Mouse (Mus musculus): ENCODE measurements around the gene Olfr1386. TPM values are rescaled to one million over a fixed set of nuclear protein-coding genes. Genes with fewer than 3 reads are reported as not detected.
"Not testable (repeated sequence)": the region's sequence is repeated elsewhere in the genome, so short reads cannot be mapped to it uniquely, and the experiment has no call there.

The Olfr1386 gene
- total and polyA plus RNA-seq, 3 experiments = 0.09 TPM; not detected in 2

DNA sequence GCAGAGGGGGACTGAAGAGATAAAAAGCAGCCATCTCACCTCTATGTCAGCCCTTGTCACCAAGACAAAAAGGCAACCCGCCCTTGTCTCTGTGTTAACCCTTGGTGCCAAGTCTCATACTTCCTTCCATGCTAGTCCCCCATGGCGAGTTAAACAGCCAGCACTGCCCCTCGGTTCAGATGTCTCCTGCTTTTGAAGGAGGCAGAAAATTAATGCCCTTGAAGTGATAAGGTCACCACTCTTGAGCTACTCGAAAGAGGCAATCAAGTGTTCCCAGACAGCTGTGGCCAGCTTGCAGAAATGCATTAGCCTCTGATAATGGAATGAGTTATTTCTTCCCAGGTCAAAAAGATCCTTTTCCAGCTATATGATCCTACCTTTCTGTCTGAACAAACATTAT is 21.1 kb downstream of the Olfr1386 start:
- H3K27me3 ChIP-seq (ENCODE audit: control insufficient read depth, insufficient read depth, low read length) = no peaks in the 10 kb centered on the region
- no peak for DNase-seq
- no peak overlapping the region for H3K27ac ChIP-seq
- intact Hi-C loops (cut with DNase I) = no loop called here
- H3K4me3 ChIP-seq = no peak overlapping the region
- WGBS = 49% methylated on average over 4 of the region's 4 CpGs
- H3K79me2 ChIP-seq (replicated peaks; ENCODE audit: control insufficient read depth, insufficient read depth, low read length) = no peaks in the 10 kb centered on the region
- H3K9ac ChIP-seq (ENCODE audit: low read depth, low read length) = no peak overlapping the region
- no peak for TF ChIP-seq EP300 (IDR thresholded peaks at IDR 0.05; ENCODE audit: insufficient read depth, low read depth, low read length)
- no peak for TF ChIP-seq CTCF (IDR thresholded peaks at IDR 0.05)
- no peak for TF ChIP-seq POLR2A (IDR thresholded peaks at IDR 0.05; ENCODE audit: insufficient read depth, low read depth, low read length)
- H3K4me1 ChIP-seq (ENCODE audit: control insufficient read depth, insufficient read depth, low read length) = no peaks in the 10 kb centered on the region
- H3K36me3 ChIP-seq (ENCODE audit: control insufficient read depth, insufficient read depth, low read length) = no peaks in the 10 kb centered on the region

DNA sequence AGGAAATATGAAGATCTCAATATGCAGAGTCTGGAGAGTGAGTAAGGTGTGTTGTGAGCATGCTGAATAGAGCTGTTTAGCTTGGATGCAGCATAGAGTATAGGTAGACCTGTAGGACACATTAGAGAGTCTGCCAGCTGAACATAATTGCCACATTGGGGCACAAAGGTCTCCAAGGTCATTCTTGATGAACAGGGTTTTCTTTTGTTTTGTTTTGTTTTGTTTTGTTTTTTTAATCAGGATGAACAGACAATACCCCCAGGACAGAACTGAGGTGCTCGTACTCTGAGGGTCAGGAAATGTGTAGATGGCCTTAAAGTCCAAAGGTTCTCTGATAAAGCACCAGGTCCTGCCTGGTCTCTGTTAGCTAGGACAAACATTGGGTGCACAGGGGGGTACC is 23.9 kb downstream of the Olfr1386 start, which contains the start of gene Olfr1385:
Olfr1385 (plus strand) TSS at position 301 of the 400 bp plus-strand sequence.
- H3K4me1 ChIP-seq (ENCODE audit: control insufficient read depth, insufficient read depth, low read length); H3K27me3 ChIP-seq (ENCODE audit: control insufficient read depth, insufficient read depth, low read length); DNase-seq; H3K79me2 ChIP-seq (replicated peaks; ENCODE audit: control insufficient read depth, insufficient read depth, low read length); H3K4me3 ChIP-seq; intact Hi-C loops (cut with DNase I); H3K9ac ChIP-seq (ENCODE audit: low read depth, low read length); H3K36me3 ChIP-seq (ENCODE audit: control insufficient read depth, insufficient read depth, low read length); H3K27ac ChIP-seq: not testable (repeated sequence)
- 63% methylated on average over 1 of the region's 1 CpGs for WGBS

DNA sequence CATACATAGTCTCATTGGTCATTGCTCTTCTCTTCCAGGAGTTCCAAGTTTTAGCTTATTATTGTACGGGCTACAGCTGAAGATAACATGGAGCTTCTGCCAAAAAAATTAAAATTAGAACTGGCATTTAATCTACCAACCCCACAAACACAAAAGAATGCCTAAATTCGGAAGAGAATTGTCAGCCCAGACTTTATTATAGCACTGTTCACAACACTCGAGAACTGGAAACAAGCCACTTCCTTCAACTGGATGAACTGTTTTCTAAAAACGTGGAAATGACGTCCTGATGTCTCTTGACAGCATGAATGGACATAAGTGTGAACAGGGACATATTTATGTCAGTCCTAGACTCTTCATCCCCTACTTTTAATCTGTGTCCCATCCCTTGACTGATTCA is 53.2 kb downstream of the Olfr1386 start:
- H3K4me1 ChIP-seq (ENCODE audit: control insufficient read depth, insufficient read depth, low read length) = no peaks in the 10 kb centered on the region
- H3K4me3 ChIP-seq = no peak overlapping the region
- no peak for DNase-seq
- TF ChIP-seq CTCF (IDR thresholded peaks at IDR 0.05) = no peak
- no peak for TF ChIP-seq EP300 (IDR thresholded peaks at IDR 0.05; ENCODE audit: insufficient read depth, low read depth, low read length)
- TF ChIP-seq POLR2A (IDR thresholded peaks at IDR 0.05; ENCODE audit: insufficient read depth, low read depth, low read length) = no peak
- no peak overlapping the region for H3K9ac ChIP-seq (ENCODE audit: low read depth, low read length)
- no peaks in the 10 kb centered on the region for H3K36me3 ChIP-seq (ENCODE audit: control insufficient read depth, insufficient read depth, low read length)
- H3K79me2 ChIP-seq (replicated peaks; ENCODE audit: control insufficient read depth, insufficient read depth, low read length) = no peaks in the 10 kb centered on the region
- H3K27me3 ChIP-seq (ENCODE audit: control insufficient read depth, insufficient read depth, low read length) = no peaks in the 10 kb centered on the region
- H3K27ac ChIP-seq = no peak overlapping the region
- WGBS = 34% methylated on average over 5 of the region's 5 CpGs
- intact Hi-C loops (cut with DNase I) = no loop called here

DNA sequence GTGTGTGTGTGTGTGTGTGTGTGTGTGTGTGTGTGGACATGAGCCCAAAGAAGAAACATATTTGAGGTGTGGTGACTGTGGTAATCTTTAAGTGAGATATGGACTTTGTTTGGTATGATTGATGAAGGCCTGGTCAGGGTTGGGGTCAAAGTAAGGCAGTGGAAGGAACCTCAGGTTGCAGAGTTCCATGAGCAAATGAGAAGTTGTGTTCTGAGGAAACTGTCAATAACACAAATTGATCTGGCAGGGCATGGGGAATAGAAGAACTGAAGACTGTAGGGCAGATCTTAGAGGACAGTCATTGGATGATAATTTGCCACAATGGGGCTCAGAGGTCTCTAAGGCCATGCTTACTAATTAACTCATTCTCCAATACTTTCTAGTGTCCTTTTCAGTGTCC is 54.5 kb downstream of the Olfr1386 start, which contains the start of gene Olfr1383:
Olfr1383 (plus strand) TSS at position 301 of the 400 bp plus-strand sequence.
- Histone ChIP-seq H3K9ac (ENCODE audit: low read depth, low read length) (no peak within 1 kb of the TSS), H3K4me3 (no peak within 1 kb of the TSS), H3K36me3 (ENCODE audit: control insufficient read depth, insufficient read depth, low read length) (no peaks in the 10 kb centered on the region), H3K27ac (no peak within 1 kb of the TSS), H3K79me2 (replicated peaks; ENCODE audit: control insufficient read depth, insufficient read depth, low read length) (no peaks in the 10 kb centered on the region), H3K27me3 (ENCODE audit: control insufficient read depth, insufficient read depth, low read length) (no peaks in the 10 kb centered on the region), H3K4me1 (ENCODE audit: control insufficient read depth, insufficient read depth, low read length) (no peaks in the 10 kb centered on the region)
- no peak for DNase-seq
- no peak for TF ChIP-seq CTCF (IDR thresholded peaks at IDR 0.05)
- no peak for TF ChIP-seq EP300 (IDR thresholded peaks at IDR 0.05; ENCODE audit: insufficient read depth, low read depth, low read length)
- TF ChIP-seq POLR2A (IDR thresholded peaks at IDR 0.05; ENCODE audit: insufficient read depth, low read depth, low read length) = no peak
- intact Hi-C loops (cut with DNase I) = no loop called here

Other genes with a start within 250 kb of the Olfr1386 start
- 10 to 100 TPM; 59.2 to 72.3 TPM for gene Mgat1, start 220.9 kb upstream of the Olfr1386 start, total RNA-seq (2021)
- gene Mgat1, start 220.9 kb upstream of the Olfr1386 start, polyA plus RNA-seq (2012; rRNA removed) = 74.4 and 86.4 TPM in 2 replicates
- under 1 TPM; 0.39 TPM for gene Olfr1393, start 186.7 kb upstream of the Olfr1386 start, total RNA-seq (2021)
- gene Olfr1393, start 186.7 kb upstream of the Olfr1386 start, polyA plus RNA-seq (2012; rRNA removed) = 1.8 and 2.1 TPM in 2 replicates
- not detected for gene Olfr1392, start 179.8 kb upstream of the Olfr1386 start, total RNA-seq (2021)
- gene Olfr1392, start 179.8 kb upstream of the Olfr1386 start, polyA plus RNA-seq (2012; rRNA removed) = 0.08 TPM in 1 of 2 replicates, not detected in the other
- not detected for gene Olfr10, start 160.3 kb upstream of the Olfr1386 start, total RNA-seq (2021)
- gene Olfr10, start 160.3 kb upstream of the Olfr1386 start, polyA plus RNA-seq (2012; rRNA removed) = not detected in 2 replicates
- gene Olfr1391, start 142.3 kb upstream of the Olfr1386 start, total RNA-seq (2021) = not detected
- gene Olfr1391, start 142.3 kb upstream of the Olfr1386 start, polyA plus RNA-seq (2012; rRNA removed) = not detected in 2 replicates
- not detected for gene Olfr1390, start 129.9 kb upstream of the Olfr1386 start, total RNA-seq (2021)
- gene Olfr1390, start 129.9 kb upstream of the Olfr1386 start, polyA plus RNA-seq (2012; rRNA removed) = not detected in 2 replicates
- gene Olfr1389, start 42.0 kb upstream of the Olfr1386 start, total RNA-seq (2021) = not detected
- not detected in 2 replicates for gene Olfr1389, start 42.0 kb upstream of the Olfr1386 start, polyA plus RNA-seq (2012; rRNA removed)
- not detected for gene Olfr1388, start 28.4 kb upstream of the Olfr1386 start, total RNA-seq (2021)
- 0.06 TPM in 1 of 2 replicates, not detected in the other for gene Olfr1388, start 28.4 kb upstream of the Olfr1386 start, polyA plus RNA-seq (2012; rRNA removed)
- gene Olfr1387, start 9.7 kb upstream of the Olfr1386 start, total RNA-seq (2021) = under 1 TPM in 1 of 2 experiments, not detected in 1; 0.07 TPM
- not detected in 2 replicates for gene Olfr1387, start 9.7 kb upstream of the Olfr1386 start, polyA plus RNA-seq (2012; rRNA removed)
- gene Olfr1385, start 24.0 kb downstream of the Olfr1386 start, total RNA-seq (2021) = not detected
- gene Olfr1385, start 24.0 kb downstream of the Olfr1386 start, polyA plus RNA-seq (2012; rRNA removed) = not detected in 2 replicates
- not detected for gene Olfr1384, start 41.7 kb downstream of the Olfr1386 start, total RNA-seq (2021)
- not detected in 2 replicates for gene Olfr1384, start 41.7 kb downstream of the Olfr1386 start, polyA plus RNA-seq (2012; rRNA removed)
- gene Olfr1383, start 54.6 kb downstream of the Olfr1386 start, total RNA-seq (2021) = under 1 TPM; 0.31 to 0.32 TPM
- not detected in 2 replicates for gene Olfr1383, start 54.6 kb downstream of the Olfr1386 start, polyA plus RNA-seq (2012; rRNA removed)
- not detected for gene Olfr1382, start 63.2 kb downstream of the Olfr1386 start, total RNA-seq (2021)
- not detected in 2 replicates for gene Olfr1382, start 63.2 kb downstream of the Olfr1386 start, polyA plus RNA-seq (2012; rRNA removed)
- gene Olfr1381, start 78.4 kb downstream of the Olfr1386 start, total RNA-seq (2021) = not detected
- gene Olfr1381, start 78.4 kb downstream of the Olfr1386 start, polyA plus RNA-seq (2012; rRNA removed) = not detected in 2 replicates
- gene Olfr1380, start 91.8 kb downstream of the Olfr1386 start, total RNA-seq (2021) = not detected
- gene Olfr1380, start 91.8 kb downstream of the Olfr1386 start, polyA plus RNA-seq (2012; rRNA removed) = not detected in 2 replicates
- gene Flt4, start 144.2 kb downstream of the Olfr1386 start, total RNA-seq (2021) = 10 to 100 TPM; 11.8 to 12.2 TPM
- gene Flt4, start 144.2 kb downstream of the Olfr1386 start, polyA plus RNA-seq (2012; rRNA removed) = 9.3 and 12.7 TPM in 2 replicates
- under 1 TPM; 0.52 to 0.86 TPM for gene Scgb3a1, start 198.6 kb downstream of the Olfr1386 start, total RNA-seq (2021)
- 1.6 and 709 TPM in 2 replicates for gene Scgb3a1, start 198.6 kb downstream of the Olfr1386 start, polyA plus RNA-seq (2012; rRNA removed)
- gene Cnot6, start 247.7 kb downstream of the Olfr1386 start, total RNA-seq (2021) = 10 to 100 TPM; 19.3 to 23.4 TPM
- gene Cnot6, start 247.7 kb downstream of the Olfr1386 start, polyA plus RNA-seq (2012; rRNA removed) = 6.3 and 12.7 TPM in 2 replicates